Mouse (Mus musculus) hindbrain, postnatal 0 days (tissue): ENCODE results near the gene Slc23a2. TPM values are rescaled to one million over a fixed set of nuclear protein-coding genes. Genes with fewer than 3 reads are reported as not detected.
A peak's percentile ranks its signal among the peaks of the same experiment; 100 is the strongest.

Source experiments
- ATAC-seq: fragments of 200-750 bp; cut with Nextera tagmentation; 2 replicates; pipeline ENCODE4 v1.8.0; 2017; ENCODE audit warnings: mild to moderate bottlenecking, moderate TSS enrichment, moderate library complexity
- DNase-seq: peaks from one replicate; pipeline ENCODE4 v3.0.0-alpha.2; 2015; ENCODE audit warnings: low spot score
- H3K27ac ChIP-seq: fragments of 300-500 bp; sonication (generic); 2 replicates; pipeline ENCODE4 v1.5.1; 2014; ENCODE audit warnings: mild to moderate bottlenecking
- H3K27me3 ChIP-seq: fragments of 300-500 bp; sonication (generic); 2 replicates; pipeline ENCODE4 v1.6.1; 2014; ENCODE audit warnings: low read length, mixed read lengths; ENCODE audit not compliant: insufficient read depth
- H3K36me3 ChIP-seq: fragments of 300-500 bp; sonication (generic); 2 replicates; pipeline ENCODE4 v1.6.1; 2014; ENCODE audit warnings: low read length, mixed read lengths; ENCODE audit not compliant: insufficient read depth
- H3K4me1 ChIP-seq: fragments of 300-500 bp; sonication (generic); 2 replicates; pipeline ENCODE4 v1.6.1; 2014; ENCODE audit warnings: antibody characterized with exemption, low read length, mixed read lengths; ENCODE audit not compliant: insufficient read depth
- H3K4me2 ChIP-seq: fragments of 300-500 bp; sonication (generic); 2 replicates; pipeline ENCODE4 v1.6.1; 2014; ENCODE audit warnings: low read depth, mild to moderate bottlenecking, low read length, moderate library complexity, mixed read lengths
- H3K4me3 ChIP-seq: fragments of 300-500 bp; sonication (generic); 2 replicates; pipeline ENCODE4 v1.5.1; 2014; ENCODE audit warnings: low read length
- H3K9ac ChIP-seq: fragments of 300-500 bp; sonication (generic); replicated peaks from 2 replicates; pipeline ENCODE4 v1.6.1; 2014; ENCODE audit warnings: mild to moderate bottlenecking, low read length, moderate library complexity, mixed read lengths
- H3K9me3 ChIP-seq: fragments of 300-500 bp; sonication (generic); 2 replicates; pipeline ENCODE4 v1.6.1; 2016; ENCODE audit warnings: low read length, mixed read lengths
- CTCF ChIP-seq: IDR thresholded peaks from 2 replicates; pipeline ENCODE4 v1.5.1; 2016; ENCODE audit warnings: antibody characterized with exemption, control low read depth, low read depth
- WGBS: fragments of 180-500 bp; shearing (Covaris S2); extraction: QIAGEN DNeasy Blood & Tissue Kit; methylation state at CpG from one replicate; pipeline ENCODE4 v1.1.7; 2014; 5-methylcytosine and 5-hydroxymethylcytosine counted together
- polyA plus RNA-seq: library from polyadenylated mRNA; unstranded; fragments of >200 nt; fragmentation: Nextera tagmentation; extraction: Ambion mirVana; gene quantifications from 2 replicates; pipeline ENCODE4 v1.2.1, GENCODE M21; 2015
- total RNA-seq: library from RNA; depleted of rRNA; stranded (reverse); fragments of >200 nt; gene quantifications from 2 replicates; pipeline ENCODE4 v1.2.3, GENCODE M21; 2014

The Slc23a2 gene
- total and polyA plus RNA-seq, 2 experiments from 2014 or later, result 49.4 to 83.1 TPM

DNA sequence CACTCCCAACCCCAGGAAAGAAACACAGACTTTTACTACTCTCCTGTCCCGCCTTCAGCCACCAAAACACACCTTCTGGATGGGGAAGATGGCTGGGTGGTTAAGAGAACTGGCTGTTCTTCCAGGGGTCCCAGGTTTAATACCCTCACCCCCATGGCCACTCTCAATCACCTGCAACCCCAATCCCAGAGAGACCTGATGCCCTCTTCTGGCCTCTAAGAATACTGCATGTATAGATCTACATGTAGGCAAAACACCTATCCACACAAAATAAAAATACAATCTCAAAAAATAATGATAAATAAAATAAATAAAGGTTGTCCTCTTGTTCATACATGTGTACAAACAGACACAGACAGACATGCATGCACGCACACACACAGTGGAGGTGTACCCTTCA lies 5.8 kb downstream of the Slc23a2 start:
- DNase-seq (no peak), ATAC-seq (no peak)
- Histone ChIP-seq H3K27me3 (no peaks in the 10 kb centered on the region), H3K4me2 (no peak overlapping the region), H3K4me3 (no peak overlapping the region), H3K36me3 (no peaks in the 10 kb centered on the region), H3K9ac (no peak overlapping the region), H3K27ac (no peak overlapping the region), H3K4me1 (0 out of 2 replicates have a peak, but pooled peaks cover 6% of the 10 kb centered on the region), H3K9me3 (no peaks in the 10 kb centered on the region)
- no peak; the same call in 1 of the 2 replicates for TF ChIP-seq CTCF
- WGBS, result 94% methylated on average over 2 of the region's 2 CpGs

DNA sequence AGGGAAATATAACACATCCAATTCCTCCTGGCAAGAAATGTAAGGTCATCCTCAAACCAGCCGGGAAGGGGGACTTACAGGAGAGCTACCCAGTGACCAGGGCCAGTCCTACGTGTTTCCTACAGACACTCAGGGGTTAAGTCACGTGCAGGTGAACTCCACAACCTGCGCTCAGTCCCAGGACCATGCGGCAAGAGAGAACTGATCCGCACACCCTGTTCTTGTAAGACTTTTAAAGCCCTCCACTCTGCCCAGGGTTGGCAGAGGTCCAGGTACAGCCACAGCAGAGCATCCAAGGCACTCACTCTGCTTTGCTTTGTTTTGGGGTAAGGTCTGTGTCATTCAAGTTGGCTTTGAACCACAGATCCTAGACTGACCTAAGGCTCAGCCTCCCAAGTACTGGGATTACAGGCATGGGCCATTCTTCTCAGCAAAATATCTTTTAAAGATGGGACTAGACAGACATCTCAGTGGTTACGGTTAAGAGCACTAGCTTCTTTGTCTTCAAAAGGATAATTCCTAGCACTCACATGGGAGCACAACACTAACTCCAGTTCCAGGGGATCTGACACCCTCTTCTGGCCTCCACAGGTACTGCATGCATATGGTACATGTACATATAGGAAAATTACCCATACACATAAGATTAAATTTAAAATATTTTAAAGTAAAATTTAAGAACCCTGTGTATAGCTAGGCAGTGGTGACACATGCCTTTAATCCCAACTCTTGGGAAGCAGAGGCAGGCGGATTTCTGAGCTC lies 8.9 kb downstream of the Slc23a2 start:
- DNase-seq (no peak), ATAC-seq (no peak)
- TF ChIP-seq CTCF, result peak; percentile 62
- no peaks in the 10 kb centered on the region for H3K36me3 ChIP-seq
- no peaks in the 10 kb centered on the region for H3K4me1 ChIP-seq
- H3K4me3 ChIP-seq, result no peak overlapping the region
- no peak overlapping the region for H3K27ac ChIP-seq
- 84% methylated on average over 8 of the region's 8 CpGs for WGBS
- no peaks in the 10 kb centered on the region for H3K9me3 ChIP-seq
- H3K4me2 ChIP-seq, result no peak overlapping the region
- no peak overlapping the region for H3K9ac ChIP-seq
- no peaks in the 10 kb centered on the region for H3K27me3 ChIP-seq

DNA sequence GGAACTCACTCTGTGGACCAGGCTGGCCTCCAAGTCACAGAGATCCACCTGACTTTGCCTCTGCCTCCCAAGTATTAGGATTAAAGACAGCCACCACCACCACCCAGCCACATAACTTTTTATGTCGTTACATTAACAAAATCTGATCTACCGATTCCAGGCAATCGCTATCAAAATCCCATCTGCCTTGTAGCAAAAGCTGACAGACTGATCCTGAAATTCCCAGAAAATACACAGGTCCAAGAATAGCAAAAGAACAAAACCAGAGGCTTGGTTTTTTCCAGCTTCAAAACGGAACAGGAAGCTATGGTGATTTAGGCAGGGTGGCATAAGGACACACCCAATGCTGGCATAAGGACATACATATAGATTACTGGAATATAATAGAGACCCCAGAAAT lies 10.2 kb downstream of the Slc23a2 start:
- Histone ChIP-seq H3K4me1 (no peaks in the 10 kb centered on the region), H3K36me3 (no peaks in the 10 kb centered on the region), H3K4me2 (no peak overlapping the region), H3K9ac (no peak overlapping the region), H3K27ac (no peak overlapping the region), H3K9me3 (no peaks in the 10 kb centered on the region), H3K27me3 (no peaks in the 10 kb centered on the region), H3K4me3 (no peak overlapping the region)
- ATAC-seq, result no peak
- no peak for DNase-seq
- no peak for TF ChIP-seq CTCF
- 72% methylated on average over 4 of the region's 4 CpGs for WGBS

DNA sequence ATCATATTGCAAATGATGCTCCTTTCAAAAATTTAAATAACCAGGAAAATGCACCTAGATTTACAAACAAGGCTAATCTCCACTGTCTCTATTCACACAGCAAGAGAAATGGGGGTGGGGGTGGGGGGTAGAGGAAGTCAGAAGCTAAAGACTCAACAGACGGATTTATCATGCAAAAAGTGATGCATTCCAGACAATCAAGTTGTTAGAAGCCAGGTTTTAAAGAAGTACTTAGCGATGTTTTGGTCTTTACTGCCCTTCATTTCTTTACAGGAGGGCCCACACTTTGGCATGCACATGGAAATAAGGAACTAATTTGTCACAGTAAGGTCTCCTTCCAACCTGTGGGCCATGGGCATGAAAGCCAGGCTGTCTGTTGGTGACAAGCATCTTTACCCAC lies 11.5 kb downstream of the Slc23a2 start:
- TF ChIP-seq CTCF, result no peak
- Histone ChIP-seq H3K36me3 (no peaks in the 10 kb centered on the region), H3K4me1 (no peaks in the 10 kb centered on the region), H3K27ac (no peak overlapping the region), H3K27me3 (no peaks in the 10 kb centered on the region), H3K4me3 (no peak overlapping the region), H3K9me3 (no peaks in the 10 kb centered on the region), H3K4me2 (no peak overlapping the region), H3K9ac (no peak overlapping the region)
- DNase-seq (no peak), ATAC-seq (no peak)
- 36% methylated on average over 2 of the region's 2 CpGs for WGBS

DNA sequence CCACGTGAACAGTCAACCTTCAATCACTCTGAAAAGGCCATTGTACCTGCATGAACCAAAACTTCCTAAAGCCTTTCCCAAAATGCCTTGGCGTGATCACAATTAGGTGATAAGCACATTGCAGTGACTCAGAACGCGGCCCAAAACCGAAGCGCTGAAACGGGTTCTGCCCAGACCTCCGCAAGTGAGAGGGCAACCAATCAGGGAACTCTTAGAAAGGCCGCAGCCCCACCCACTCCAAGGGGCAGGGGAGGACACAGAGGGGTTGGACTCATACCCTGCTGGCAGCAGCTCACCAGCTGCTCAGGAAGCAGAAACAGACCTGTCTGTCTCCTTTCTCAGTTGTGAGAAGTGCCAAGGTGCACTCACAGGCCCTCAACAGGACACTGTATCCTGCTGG lies 13.6 kb downstream of the Slc23a2 start:
- H3K4me3 ChIP-seq, result no peak overlapping the region
- H3K9ac ChIP-seq, result 0 out of 2 replicates have a peak overlapping the region, but pooled peaks have one; percentile 13
- H3K4me1 ChIP-seq, result no peaks in the 10 kb centered on the region
- H3K4me2 ChIP-seq, result peak overlapping the region; percentile 38
- DNase-seq, result no peak
- no peak for ATAC-seq
- no peaks in the 10 kb centered on the region for H3K27me3 ChIP-seq
- no peaks in the 10 kb centered on the region for H3K9me3 ChIP-seq
- H3K36me3 ChIP-seq, result no peaks in the 10 kb centered on the region
- no peak overlapping the region for H3K27ac ChIP-seq
- no peak for TF ChIP-seq CTCF
- WGBS, result 9% methylated on average over 9 of the region's 9 CpGs

DNA sequence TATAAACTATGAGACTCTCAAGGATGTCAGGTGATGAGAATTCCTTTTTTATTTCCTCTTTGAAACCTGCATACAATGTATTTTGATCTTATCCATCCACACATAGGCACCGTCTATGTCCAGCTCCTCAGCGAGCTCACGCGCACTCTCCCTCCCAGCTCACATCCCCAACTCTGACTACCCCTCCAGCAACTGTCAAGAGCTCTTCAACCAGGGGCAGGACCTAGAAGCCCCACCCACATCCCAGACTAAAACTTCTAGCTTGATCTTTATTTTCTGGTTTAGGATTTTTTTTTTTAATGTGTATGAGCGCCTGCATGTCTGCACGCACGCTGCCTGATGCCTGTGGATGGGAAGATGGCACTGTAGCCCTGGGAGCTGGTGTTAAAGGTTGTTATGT lies 14.9 kb downstream of the Slc23a2 start:
- Histone ChIP-seq H3K9me3 (no peaks in the 10 kb centered on the region), H3K27me3 (no peaks in the 10 kb centered on the region), H3K4me3 (no peak overlapping the region), H3K4me1 (no peaks in the 10 kb centered on the region), H3K36me3 (no peaks in the 10 kb centered on the region), H3K27ac (no peak overlapping the region), H3K4me2 (no peak overlapping the region), H3K9ac (no peak overlapping the region)
- DNase-seq (no peak), ATAC-seq (no peak)
- WGBS, result 95% methylated on average over 7 of the region's 7 CpGs
- TF ChIP-seq CTCF, result no peak

DNA sequence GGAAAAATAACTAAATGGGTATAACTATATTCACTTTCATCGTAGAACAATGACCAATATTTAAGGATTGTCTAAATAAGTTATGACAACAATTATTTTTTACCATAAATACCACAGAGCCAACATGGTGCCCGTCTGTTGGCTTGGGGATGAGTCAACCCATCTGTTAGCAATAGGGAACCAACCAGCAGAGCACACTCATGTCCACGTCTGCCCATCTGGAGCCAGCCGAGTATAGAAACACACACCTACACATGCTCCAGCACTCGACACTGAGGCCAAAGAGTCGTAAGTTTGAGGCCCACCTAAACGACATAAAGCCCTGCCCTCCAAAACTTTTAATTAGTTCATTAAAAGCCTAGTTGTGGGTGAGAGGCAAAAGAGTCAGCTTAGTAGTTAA lies 15.7 kb downstream of the Slc23a2 start:
- no peak for DNase-seq
- Histone ChIP-seq H3K9me3 (no peaks in the 10 kb centered on the region), H3K36me3 (no peaks in the 10 kb centered on the region), H3K4me3 (no peak overlapping the region), H3K27me3 (no peaks in the 10 kb centered on the region), H3K9ac (no peak overlapping the region), H3K27ac (no peak overlapping the region), H3K4me1 (no peaks in the 10 kb centered on the region), H3K4me2 (no peak overlapping the region)
- no peak for TF ChIP-seq CTCF
- no peak for ATAC-seq
- 83% methylated on average over 7 of the region's 7 CpGs for WGBS
